Mouse (Mus musculus): Measurements from ENCODE around the gene Sox5. TPM values are rescaled to one million over a fixed set of nuclear protein-coding genes. Genes with fewer than 3 reads are reported as not detected.

Gene Sox5
- polyA plus RNA-seq, 1 experiment from 2014 or later: 23.4 TPM

- 0 out of 2 replicates have a peak, but pooled peaks have one; percentile 52 for ATAC-seq (replicated peaks; ENCODE audit: insufficient number of reproducible peaks, low FRiP score, low TSS enrichment, low read depth)
- DNase-seq (ENCODE audit: low spot score): peak; percentile 83
- WGBS: 9% methylated on average over 6 of the region's 6 CpGs
- Histone ChIP-seq H3K27ac (replicated peaks; ENCODE audit: low read depth, low read length) (no peak overlapping the region), H3K9ac (replicated peaks; ENCODE audit: low read length) (no peak overlapping the region), H3K4me2 (ENCODE audit: low read depth, low read length) (no peak overlapping the region), H3K27me3 (ENCODE audit: control insufficient read depth, insufficient read depth, low read length) (no peaks in the 10 kb centered on the region), H3K4me1 (ENCODE audit: control insufficient read depth, insufficient read depth, low read length) (no peaks in the 10 kb centered on the region), H3K36me3 (replicated peaks; ENCODE audit: control insufficient read depth, insufficient read depth, low read depth, low read length) (no peaks in the 10 kb centered on the region), H3K9me3 (replicated peaks; ENCODE audit: control insufficient read depth, low read length) (no peaks in the 10 kb centered on the region), H3K4me3 (ENCODE audit: low read depth, low read length) (no peak overlapping the region)
Observed at GRCm38 (mm10) chr6:144814931-144815364, 33.2 kb upstream of the Sox5 start.

- H3K4me2 ChIP-seq (ENCODE audit: low read depth, low read length): no peak overlapping the region
- H3K4me1 ChIP-seq (ENCODE audit: control insufficient read depth, insufficient read depth, low read length): no peaks in the 10 kb centered on the region
- no peaks in the 10 kb centered on the region for H3K27me3 ChIP-seq (ENCODE audit: control insufficient read depth, insufficient read depth, low read length)
- no peak overlapping the region for H3K4me3 ChIP-seq (ENCODE audit: low read depth, low read length)
- no peaks in the 10 kb centered on the region for H3K36me3 ChIP-seq (replicated peaks; ENCODE audit: control insufficient read depth, insufficient read depth, low read depth, low read length)
- no peaks in the 10 kb centered on the region for H3K9me3 ChIP-seq (replicated peaks; ENCODE audit: control insufficient read depth, low read length)
- DNase-seq (ENCODE audit: low spot score): no peak
- H3K27ac ChIP-seq (replicated peaks; ENCODE audit: low read depth, low read length): no peak overlapping the region
- no peak overlapping the region for H3K9ac ChIP-seq (replicated peaks; ENCODE audit: low read length)
- WGBS: 86% methylated on average over 5 of the region's 5 CpGs
- ATAC-seq (replicated peaks; ENCODE audit: insufficient number of reproducible peaks, low FRiP score, low TSS enrichment, low read depth): no peak
Observed at GRCm38 (mm10) chr6:144804321-144804720, 22.5 kb upstream of the Sox5 start.

DNA sequence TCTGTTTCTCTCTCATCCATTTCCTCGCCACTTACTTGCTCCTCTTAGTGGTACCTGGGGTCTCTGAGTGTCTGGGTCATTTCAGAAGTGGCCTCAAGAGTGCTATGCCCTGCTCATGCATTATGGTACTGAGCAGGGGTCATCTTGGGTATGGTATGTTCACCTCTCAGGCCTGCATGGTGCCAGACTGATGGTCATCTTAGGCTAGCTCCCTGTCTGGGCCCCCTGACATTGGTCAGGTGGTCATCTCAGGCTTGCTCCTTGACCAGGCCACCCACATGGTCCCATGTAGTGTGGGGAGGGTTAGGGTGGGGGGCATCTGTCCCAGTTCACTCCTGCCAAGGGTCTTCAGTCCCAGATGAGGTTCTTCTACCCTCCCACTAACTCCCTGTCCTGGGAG lies 21.3 kb upstream of the Sox5 start:
- no peak overlapping the region for H3K27ac ChIP-seq (replicated peaks; ENCODE audit: low read depth, low read length)
- H3K9me3 ChIP-seq (replicated peaks; ENCODE audit: control insufficient read depth, low read length): no peaks in the 10 kb centered on the region
- no peak for DNase-seq (ENCODE audit: low spot score)
- H3K4me1 ChIP-seq (ENCODE audit: control insufficient read depth, insufficient read depth, low read length): no peaks in the 10 kb centered on the region
- H3K36me3 ChIP-seq (replicated peaks; ENCODE audit: control insufficient read depth, insufficient read depth, low read depth, low read length): no peaks in the 10 kb centered on the region
- no peak overlapping the region for H3K9ac ChIP-seq (replicated peaks; ENCODE audit: low read length)
- no peak overlapping the region for H3K4me2 ChIP-seq (ENCODE audit: low read depth, low read length)
- no peaks in the 10 kb centered on the region for H3K27me3 ChIP-seq (ENCODE audit: control insufficient read depth, insufficient read depth, low read length)
- 91% methylated on average over 1 of the region's 1 CpGs for WGBS
- ATAC-seq (replicated peaks; ENCODE audit: insufficient number of reproducible peaks, low FRiP score, low TSS enrichment, low read depth): no peak
- no peak overlapping the region for H3K4me3 ChIP-seq (ENCODE audit: low read depth, low read length)

GRCm38 (mm10) chr6:144794356-144794755 lies 12.6 kb upstream of the Sox5 start:
- no peak overlapping the region for H3K4me3 ChIP-seq (ENCODE audit: low read depth, low read length)
- H3K27me3 ChIP-seq (ENCODE audit: control insufficient read depth, insufficient read depth, low read length): no peaks in the 10 kb centered on the region
- H3K4me2 ChIP-seq (ENCODE audit: low read depth, low read length): no peak overlapping the region
- no peak for DNase-seq (ENCODE audit: low spot score)
- no peaks in the 10 kb centered on the region for H3K4me1 ChIP-seq (ENCODE audit: control insufficient read depth, insufficient read depth, low read length)
- no peaks in the 10 kb centered on the region for H3K9me3 ChIP-seq (replicated peaks; ENCODE audit: control insufficient read depth, low read length)
- no peak overlapping the region for H3K27ac ChIP-seq (replicated peaks; ENCODE audit: low read depth, low read length)
- 69% methylated on average over 3 of the region's 3 CpGs for WGBS
- ATAC-seq (replicated peaks; ENCODE audit: insufficient number of reproducible peaks, low FRiP score, low TSS enrichment, low read depth): no peak
- H3K36me3 ChIP-seq (replicated peaks; ENCODE audit: control insufficient read depth, insufficient read depth, low read depth, low read length): no peaks in the 10 kb centered on the region
- H3K9ac ChIP-seq (replicated peaks; ENCODE audit: low read length): no peak overlapping the region

GRCm38 (mm10) chr6:144792871-144793270 lies 11.1 kb upstream of the Sox5 start:
- WGBS: 88% methylated on average over 8 of the region's 8 CpGs
- no peak overlapping the region for H3K4me3 ChIP-seq (ENCODE audit: low read depth, low read length)
- H3K4me2 ChIP-seq (ENCODE audit: low read depth, low read length): no peak overlapping the region
- no peaks in the 10 kb centered on the region for H3K36me3 ChIP-seq (replicated peaks; ENCODE audit: control insufficient read depth, insufficient read depth, low read depth, low read length)
- no peaks in the 10 kb centered on the region for H3K4me1 ChIP-seq (ENCODE audit: control insufficient read depth, insufficient read depth, low read length)
- no peaks in the 10 kb centered on the region for H3K27me3 ChIP-seq (ENCODE audit: control insufficient read depth, insufficient read depth, low read length)
- H3K27ac ChIP-seq (replicated peaks; ENCODE audit: low read depth, low read length): no peak overlapping the region
- no peaks in the 10 kb centered on the region for H3K9me3 ChIP-seq (replicated peaks; ENCODE audit: control insufficient read depth, low read length)
- H3K9ac ChIP-seq (replicated peaks; ENCODE audit: low read length): no peak overlapping the region
- ATAC-seq (replicated peaks; ENCODE audit: insufficient number of reproducible peaks, low FRiP score, low TSS enrichment, low read depth) (no peak), DNase-seq (ENCODE audit: low spot score) (no peak)

- DNase-seq (ENCODE audit: low spot score): no peak
- peaks cover 5% of the 10 kb centered on the region; the same call in 1 of the 2 replicates for H3K27me3 ChIP-seq (ENCODE audit: control insufficient read depth, insufficient read depth, low read length)
Observed at GRCm38 (mm10) chr6:144783295-144783694, 1.5 kb upstream of the Sox5 start.

DNA sequence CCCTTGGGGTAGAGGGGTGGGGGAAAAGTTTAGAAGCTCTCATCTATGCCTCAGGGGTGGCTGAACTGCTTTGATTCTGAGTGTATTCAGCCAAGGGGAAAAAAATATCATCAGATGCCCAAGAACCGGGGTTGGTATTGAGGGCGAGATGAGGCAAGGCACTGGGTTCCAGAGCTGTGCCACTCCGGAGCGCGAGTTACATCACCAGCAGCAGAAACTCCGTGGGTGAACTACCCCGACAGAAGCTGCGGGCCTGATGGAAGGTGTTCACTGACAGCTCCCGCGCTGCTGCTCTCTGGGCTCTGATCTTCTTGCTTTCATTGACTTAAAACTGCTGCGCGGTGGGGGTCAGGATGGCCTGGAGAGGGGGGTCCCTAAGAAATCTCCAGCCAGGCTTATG lies 1.1 kb upstream of the Sox5 start:
- Histone ChIP-seq H3K4me3 (ENCODE audit: low read depth, low read length) (peak overlapping the region; percentile 77), H3K36me3 (replicated peaks; ENCODE audit: control insufficient read depth, insufficient read depth, low read depth, low read length) (no peaks in the 10 kb centered on the region), H3K4me1 (ENCODE audit: control insufficient read depth, insufficient read depth, low read length) (0 out of 2 replicates have a peak, but pooled peaks cover 6% of the 10 kb centered on the region), H3K27ac (replicated peaks; ENCODE audit: low read depth, low read length) (no peak overlapping the region), H3K4me2 (ENCODE audit: low read depth, low read length) (peak overlapping the region; percentile 97), H3K9ac (replicated peaks; ENCODE audit: low read length) (peak overlapping the region; percentile 77), H3K9me3 (replicated peaks; ENCODE audit: control insufficient read depth, low read length) (no peaks in the 10 kb centered on the region), H3K27me3 (ENCODE audit: control insufficient read depth, insufficient read depth, low read length) (peaks cover 5% of the 10 kb centered on the region; the same call in 1 of the 2 replicates)
- DNase-seq (ENCODE audit: low spot score): no peak
- 3% methylated on average over 12 of the region's 12 CpGs for WGBS
- ATAC-seq (replicated peaks; ENCODE audit: insufficient number of reproducible peaks, low FRiP score, low TSS enrichment, low read depth): no peak

More at GRCm38 (mm10) chr6:144783295-144783694, 1.5 kb upstream of the Sox5 start:
- H3K4me1 ChIP-seq (ENCODE audit: control insufficient read depth, insufficient read depth, low read length): 0 out of 2 replicates have a peak, but pooled peaks cover 6% of the 10 kb centered on the region
- H3K9me3 ChIP-seq (replicated peaks; ENCODE audit: control insufficient read depth, low read length): no peaks in the 10 kb centered on the region
- H3K4me3 ChIP-seq (ENCODE audit: low read depth, low read length): no peak overlapping the region
- no peak for ATAC-seq (replicated peaks; ENCODE audit: insufficient number of reproducible peaks, low FRiP score, low TSS enrichment, low read depth)
- no peak overlapping the region for H3K27ac ChIP-seq (replicated peaks; ENCODE audit: low read depth, low read length)
- H3K9ac ChIP-seq (replicated peaks; ENCODE audit: low read length): no peak overlapping the region
- no peak overlapping the region for H3K4me2 ChIP-seq (ENCODE audit: low read depth, low read length)
- no peaks in the 10 kb centered on the region for H3K36me3 ChIP-seq (replicated peaks; ENCODE audit: control insufficient read depth, insufficient read depth, low read depth, low read length)

- no peaks in the 10 kb centered on the region for H3K36me3 ChIP-seq (replicated peaks; ENCODE audit: control insufficient read depth, insufficient read depth, low read depth, low read length)
- peaks cover 5% of the 10 kb centered on the region; the same call in 1 of the 2 replicates for H3K27me3 ChIP-seq (ENCODE audit: control insufficient read depth, insufficient read depth, low read length)
- peak; percentile 43 for DNase-seq (ENCODE audit: low spot score)
- no peak overlapping the region for H3K27ac ChIP-seq (replicated peaks; ENCODE audit: low read depth, low read length)
- WGBS: under 1% methylated on average over 49 of the region's 55 CpGs
- ATAC-seq (replicated peaks; ENCODE audit: insufficient number of reproducible peaks, low FRiP score, low TSS enrichment, low read depth): peak; percentile 31
- peak overlapping the region; percentile 97 for H3K4me2 ChIP-seq (ENCODE audit: low read depth, low read length)
- H3K9ac ChIP-seq (replicated peaks; ENCODE audit: low read length): peak overlapping the region; percentile 77
- no peaks in the 10 kb centered on the region for H3K9me3 ChIP-seq (replicated peaks; ENCODE audit: control insufficient read depth, low read length)
- H3K4me3 ChIP-seq (ENCODE audit: low read depth, low read length): peak overlapping the region; percentile 77
- H3K4me1 ChIP-seq (ENCODE audit: control insufficient read depth, insufficient read depth, low read length): 0 out of 2 replicates have a peak, but pooled peaks cover 6% of the 10 kb centered on the region
Observed at GRCm38 (mm10) chr6:144782031-144782857, 467 bp upstream of the Sox5 start.
